Mouse (Mus musculus): ENCODE results near the gene Cenpt.

GRCm38 (mm10) chr8:105807766-105808165, 45.3 kb downstream of the Cenpt start:
- TF ChIP-seq CTCF (IDR thresholded peaks at IDR 0.05; ENCODE audit: control insufficient read depth, insufficient read depth, insufficient read length) (no peak), MYOG (IDR thresholded peaks at IDR 0.05; ENCODE audit: control insufficient read depth, extremely low read depth, insufficient read length) (no peak)
